7 mouse cellular contexts compared by ENCODE assay signal in the genomic region with DNA sequence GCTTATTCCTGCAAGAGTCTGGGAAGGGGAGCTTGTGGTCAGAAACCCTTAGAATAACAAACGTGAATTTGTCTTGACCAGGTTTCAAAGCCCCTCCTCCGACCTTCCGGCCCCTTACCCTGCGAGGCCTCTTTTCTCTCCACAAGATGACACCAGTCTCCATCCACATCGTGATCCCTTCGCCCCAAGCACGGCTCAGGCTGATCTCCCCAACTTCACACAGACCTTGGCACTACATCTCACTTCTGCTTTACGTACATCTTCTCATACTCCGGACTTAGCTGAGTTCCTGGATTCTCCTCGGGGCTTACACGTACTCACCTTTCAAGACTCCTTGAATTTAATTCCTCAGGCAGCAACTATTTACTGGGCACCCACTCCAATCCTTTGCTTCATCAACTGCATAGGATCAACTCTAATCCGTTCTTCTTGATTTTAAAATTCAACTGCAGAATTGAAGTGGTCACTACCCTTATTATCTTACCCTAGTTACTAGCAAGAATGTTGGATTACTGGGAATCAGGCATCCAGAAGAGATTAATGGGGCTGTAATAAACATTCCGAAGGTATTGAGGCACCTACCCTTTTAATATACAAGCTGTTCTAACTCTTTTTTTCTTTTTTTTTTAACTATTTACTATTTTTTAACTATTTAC. TPM values are rescaled to one million over a fixed set of nuclear protein-coding genes. Genes with fewer than 3 reads are reported as not detected.
DNase-seq lines count a peak whose midpoint lies in the region; ATAC-seq and TF ChIP-seq lines count a peak whose summit lies in the region.

No protein-coding gene starts in this region.

- H3K4me2 ChIP-seq in forebrain, embryonic 12.5 days, result peak overlapping the region; percentile 58
- H3K4me2 ChIP-seq in liver, embryonic 15.5 days, result peak overlapping the region; percentile 76

- TF ChIP-seq CTCF in thymus, adult 2 months (IDR thresholded peaks at IDR 0.05; ENCODE audit: borderline replicate concordance, control insufficient read depth, extremely low read depth, insufficient read depth, low read length, poor library complexity), result no peak

- H3K9ac ChIP-seq in forebrain, embryonic 12.5 days, result peak overlapping the region; percentile 84
- peak overlapping the region; percentile 93 for H3K9ac ChIP-seq in liver, embryonic 15.5 days

- peak overlapping the region; percentile 75 for H3K4me3 ChIP-seq in thymus, adult 2 months (ENCODE audit: control insufficient read depth, insufficient read depth, low read length)
- peak overlapping the region; percentile 78 for H3K4me3 ChIP-seq in forebrain, embryonic 12.5 days (replicated peaks)
- peak overlapping the region; percentile 91 for H3K4me3 ChIP-seq in liver, embryonic 15.5 days (replicated peaks)

- WGBS in thymus, adult 2 months, result 15% methylated on average over 13 of the region's 13 CpGs
- WGBS in forebrain, embryonic 12.5 days, result 8% methylated on average over 13 of the region's 13 CpGs
- 4% methylated on average over 13 of the region's 13 CpGs for WGBS in liver, embryonic 15.5 days (ENCODE audit: insufficient replicate concordance)

- H3K36me3 ChIP-seq in thymus, adult 2 months (ENCODE audit: control insufficient read depth, insufficient read depth, low read length), result peaks cover 14% of the 10 kb centered on the region
- peaks cover 22% of the 10 kb centered on the region for H3K36me3 ChIP-seq in forebrain, embryonic 12.5 days (replicated peaks)
- H3K36me3 ChIP-seq in liver, embryonic 15.5 days (replicated peaks), result peaks cover 37% of the 10 kb centered on the region

- H3K9me3 ChIP-seq in forebrain, embryonic 12.5 days, result no peaks in the 10 kb centered on the region
- H3K9me3 ChIP-seq in liver, embryonic 15.5 days (replicated peaks), result no peaks in the 10 kb centered on the region

- no peak for TF ChIP-seq POLR2A in thymus, adult 2 months (IDR thresholded peaks at IDR 0.05; ENCODE audit: control insufficient read depth, extremely low read depth, insufficient read depth, low read length, poor library complexity)

- H3K27ac ChIP-seq in thymus, adult 2 months (ENCODE audit: control insufficient read depth, insufficient read depth, low read length), result no peak overlapping the region
- peak overlapping the region; percentile 91 for H3K27ac ChIP-seq in forebrain, embryonic 12.5 days
- H3K27ac ChIP-seq in liver, embryonic 15.5 days (replicated peaks), result peak overlapping the region; percentile 97

- no peaks in the 10 kb centered on the region for H3K27me3 ChIP-seq in thymus, adult 2 months (ENCODE audit: control insufficient read depth, insufficient read depth, low read length)
- H3K27me3 ChIP-seq in forebrain, embryonic 12.5 days, result no peaks in the 10 kb centered on the region
- H3K27me3 ChIP-seq in liver, embryonic 15.5 days, result no peaks in the 10 kb centered on the region

- DNase-seq in thymus, adult 2 months, result no peak
- no peak for DNase-seq in thymus, postnatal 0 days (ENCODE audit: low spot score)
- no peak for DNase-seq in ovary, postnatal 10 days (ENCODE audit: low spot score)
- DNase-seq in gastrocnemius, postnatal 4 days (ENCODE audit: low spot score in 2 of 2), result no peak
- DNase-seq in kidney, adult 8-10 months, result no peak

- H3K4me1 ChIP-seq in thymus, adult 2 months (replicated peaks; ENCODE audit: control insufficient read depth, insufficient read depth, low read length), result peaks cover 13% of the 10 kb centered on the region
- peaks cover 27% of the 10 kb centered on the region for H3K4me1 ChIP-seq in forebrain, embryonic 12.5 days
- H3K4me1 ChIP-seq in liver, embryonic 15.5 days (replicated peaks), result peaks cover 86% of the 10 kb centered on the region

- peak; percentile 12 for ATAC-seq in forebrain, embryonic 12.5 days (ENCODE audit: low FRiP score)
- ATAC-seq in liver, embryonic 15.5 days (ENCODE audit: insufficient read depth), result peak; percentile 5; the same call in 1 of the 2 replicates

RNA-seq across cellular contexts. Expression of a gene that starts 9.0 kb away (rescaled TPM):
- polyA plus RNA-seq in thymus, adult 2 months (2012; rRNA removed), result 154 and 165 TPM in 2 replicates
- 122 and 131 TPM in 2 replicates for polyA plus RNA-seq in thymus, postnatal 0 days (2015; fragmentation: Nextera tagmentation; extraction: Ambion mirVana)
- 140 and 143 TPM in 2 replicates for polyA plus RNA-seq in forebrain, embryonic 12.5 days (2016; fragmentation: Nextera tagmentation; extraction: Ambion mirVana)
- 124 and 132 TPM in 2 replicates for polyA plus RNA-seq in liver, embryonic 15.5 days (2015; fragmentation: Nextera tagmentation; extraction: Ambion mirVana)
- total RNA-seq in gastrocnemius, postnatal 4 days (2021), result 10 to 100 TPM; 42.4 to 43.8 TPM

RNA-seq across cellular contexts. Expression of a gene that starts 21.5 kb away (rescaled TPM):
- polyA plus RNA-seq in thymus, adult 2 months (2012; rRNA removed), result 49.2 and 54.7 TPM in 2 replicates
- polyA plus RNA-seq in thymus, postnatal 0 days (2015; fragmentation: Nextera tagmentation; extraction: Ambion mirVana), result 101 and 103 TPM in 2 replicates
- polyA plus RNA-seq in forebrain, embryonic 12.5 days (2016; fragmentation: Nextera tagmentation; extraction: Ambion mirVana), result 83.7 and 85.9 TPM in 2 replicates
- polyA plus RNA-seq in liver, embryonic 15.5 days (2015; fragmentation: Nextera tagmentation; extraction: Ambion mirVana), result 48.8 and 53.0 TPM in 2 replicates
- 10 to 100 TPM; 34.5 to 35.1 TPM for total RNA-seq in gastrocnemius, postnatal 4 days (2021)

RNA-seq across cellular contexts. Expression of a gene that starts 26.4 kb away (rescaled TPM):
- not detected in 2 replicates for polyA plus RNA-seq in thymus, adult 2 months (2012; rRNA removed)
- 0.79 and 0.84 TPM in 2 replicates for polyA plus RNA-seq in thymus, postnatal 0 days (2015; fragmentation: Nextera tagmentation; extraction: Ambion mirVana)
- 2.8 and 3.7 TPM in 2 replicates for polyA plus RNA-seq in forebrain, embryonic 12.5 days (2016; fragmentation: Nextera tagmentation; extraction: Ambion mirVana)
- polyA plus RNA-seq in liver, embryonic 15.5 days (2015; fragmentation: Nextera tagmentation; extraction: Ambion mirVana), result 0.43 and 0.62 TPM in 2 replicates
- 1 to 10 TPM in 1 of 2 experiments, not detected in 1; 2.5 TPM for total RNA-seq in gastrocnemius, postnatal 4 days (2021)

RNA-seq across cellular contexts. Expression of a gene that starts 27.1 kb away (rescaled TPM):
- 128 and 137 TPM in 2 replicates for polyA plus RNA-seq in thymus, adult 2 months (2012; rRNA removed)
- 108 and 114 TPM in 2 replicates for polyA plus RNA-seq in thymus, postnatal 0 days (2015; fragmentation: Nextera tagmentation; extraction: Ambion mirVana)
- polyA plus RNA-seq in forebrain, embryonic 12.5 days (2016; fragmentation: Nextera tagmentation; extraction: Ambion mirVana), result 108 and 114 TPM in 2 replicates
- polyA plus RNA-seq in liver, embryonic 15.5 days (2015; fragmentation: Nextera tagmentation; extraction: Ambion mirVana), result 53.5 and 53.8 TPM in 2 replicates
- total RNA-seq in gastrocnemius, postnatal 4 days (2021), result 10 to 100 TPM; 59.1 to 60.5 TPM

RNA-seq across cellular contexts. Expression of a gene that starts 42.7 kb away (rescaled TPM):
- 170 and 191 TPM in 2 replicates for polyA plus RNA-seq in thymus, adult 2 months (2012; rRNA removed)
- polyA plus RNA-seq in thymus, postnatal 0 days (2015; fragmentation: Nextera tagmentation; extraction: Ambion mirVana), result 182 and 200 TPM in 2 replicates
- polyA plus RNA-seq in forebrain, embryonic 12.5 days (2016; fragmentation: Nextera tagmentation; extraction: Ambion mirVana), result 206 and 225 TPM in 2 replicates
- polyA plus RNA-seq in liver, embryonic 15.5 days (2015; fragmentation: Nextera tagmentation; extraction: Ambion mirVana), result 81.2 and 91.6 TPM in 2 replicates
- 10 to 100 TPM; 70.4 to 80.5 TPM for total RNA-seq in gastrocnemius, postnatal 4 days (2021)
